Mouse (Mus musculus) forebrain, embryonic 11.5 days (tissue): Measurements from ENCODE around the gene Ankrd52. TPM values are rescaled to one million over a fixed set of nuclear protein-coding genes. Genes with fewer than 3 reads are reported as not detected.
A peak's percentile ranks its signal among the peaks of the same experiment; 100 is the strongest.

Experiments
- ATAC-seq: fragments of 200-750 bp; cut with Nextera tagmentation; replicated peaks from 2 replicates; pipeline ENCODE4 v1.8.0; 2017; ENCODE audit warnings: moderate TSS enrichment; ENCODE audit not compliant: low FRiP score
- DNase-seq: peaks from one replicate; pipeline ENCODE4 v3.0.0-alpha.2; 2017; ENCODE audit warnings: low spot score
- H3K27ac ChIP-seq: fragments of 300-500 bp; sonication (generic); 2 replicates; pipeline ENCODE4 v1.5.1; 2014; ENCODE audit warnings: low read depth, low read length
- H3K27me3 ChIP-seq: fragments of 300-500 bp; sonication (generic); 2 replicates; pipeline ENCODE4 v1.6.1; 2014; ENCODE audit warnings: mild to moderate bottlenecking, low read length, mixed read lengths; ENCODE audit not compliant: control insufficient read depth, insufficient read depth
- H3K36me3 ChIP-seq: fragments of 300-500 bp; sonication (generic); 2 replicates; pipeline ENCODE4 v1.6.1; 2014; ENCODE audit warnings: mild to moderate bottlenecking, low read length, moderate library complexity, mixed read lengths; ENCODE audit not compliant: control insufficient read depth, insufficient read depth
- H3K4me1 ChIP-seq: fragments of 300-500 bp; sonication (generic); replicated peaks from 2 replicates; pipeline ENCODE4 v1.6.1; 2014; ENCODE audit warnings: low read length, mixed read lengths; ENCODE audit not compliant: control insufficient read depth, insufficient read depth
- H3K4me2 ChIP-seq: fragments of 300-500 bp; sonication (generic); 2 replicates; pipeline ENCODE4 v1.6.1; 2014; ENCODE audit warnings: low read depth, mild to moderate bottlenecking, low read length, moderate library complexity, mixed read lengths; ENCODE audit not compliant: severe bottlenecking
- H3K4me3 ChIP-seq: fragments of 300-500 bp; sonication (generic); 2 replicates; pipeline ENCODE4 v1.5.1; 2014; ENCODE audit warnings: low read depth, low read length
- H3K9ac ChIP-seq: fragments of 300-500 bp; sonication (generic); 2 replicates; pipeline ENCODE4 v1.6.1; 2014; ENCODE audit warnings: low read length
- H3K9me3 ChIP-seq: fragments of 300-500 bp; sonication (generic); 2 replicates; pipeline ENCODE4 v1.6.1; 2016; ENCODE audit warnings: low read length, mixed read lengths; ENCODE audit not compliant: control insufficient read depth
- WGBS: fragments of 180-500 bp; shearing (Covaris S2); extraction: QIAGEN DNeasy Blood & Tissue Kit; methylation state at CpG from one replicate; pipeline ENCODE4 v1.1.7; 2014; 5-methylcytosine and 5-hydroxymethylcytosine counted together
- polyA plus RNA-seq: library from polyadenylated mRNA; unstranded; fragments of >200 nt; fragmentation: Nextera tagmentation; extraction: Ambion mirVana; gene quantifications from 2 replicates; pipeline ENCODE4 v1.2.1, GENCODE M21; 2014

Ankrd52 gene
- polyA plus RNA-seq, 1 experiment from 2014 or later = 13.3 TPM

- 87% methylated on average over 6 of the region's 6 CpGs for WGBS
- H3K27me3 ChIP-seq = no peaks in the 10 kb centered on the region
- no peak overlapping the region for H3K4me2 ChIP-seq
- H3K9ac ChIP-seq = no peak overlapping the region
- no peaks in the 10 kb centered on the region for H3K9me3 ChIP-seq
- no peaks in the 10 kb centered on the region for H3K36me3 ChIP-seq
- H3K4me1 ChIP-seq = peaks cover 6% of the 10 kb centered on the region; the same call in 1 of the 2 replicates
- no peak for DNase-seq
- H3K4me3 ChIP-seq = no peak overlapping the region
- ATAC-seq = no peak
- no peak overlapping the region for H3K27ac ChIP-seq
Observed at GRCm38 (mm10) chr10:128372989-128373748, 3.7 kb upstream of the Ankrd52 start.

- no peak overlapping the region for H3K27ac ChIP-seq
- H3K36me3 ChIP-seq = no peaks in the 10 kb centered on the region
- H3K9ac ChIP-seq = no peak overlapping the region
- no peak overlapping the region for H3K4me3 ChIP-seq
- no peaks in the 10 kb centered on the region for H3K27me3 ChIP-seq
- no peak for DNase-seq
- H3K4me1 ChIP-seq = peaks cover 12% of the 10 kb centered on the region; the same call in 1 of the 2 replicates
- no peak for ATAC-seq
- 72% methylated on average over 6 of the region's 6 CpGs for WGBS
- H3K4me2 ChIP-seq = no peak overlapping the region
- no peaks in the 10 kb centered on the region for H3K9me3 ChIP-seq
Observed at GRCm38 (mm10) chr10:128374393-128374792, 2.5 kb upstream of the Ankrd52 start.

GRCm38 (mm10) chr10:128376099-128376454 is 838 bp upstream of the Ankrd52 start:
- Histone ChIP-seq H3K4me2 (peak overlapping the region; percentile 79), H3K9ac (peak overlapping the region; percentile 92; the same call in 1 of the 2 replicates), H3K27me3 (no peaks in the 10 kb centered on the region), H3K4me3 (peak overlapping the region; percentile 67), H3K4me1 (peaks cover 12% of the 10 kb centered on the region; the same call in 1 of the 2 replicates), H3K27ac (peak overlapping the region; percentile 76), H3K9me3 (no peaks in the 10 kb centered on the region), H3K36me3 (no peaks in the 10 kb centered on the region)
- no peak for DNase-seq
- WGBS = 51% methylated on average over 4 of the region's 4 CpGs
- ATAC-seq = no peak

- Histone ChIP-seq H3K4me3 (peak overlapping the region; percentile 67), H3K4me2 (peak overlapping the region; percentile 79), H3K4me1 (peaks cover 12% of the 10 kb centered on the region; the same call in 1 of the 2 replicates), H3K9me3 (no peaks in the 10 kb centered on the region), H3K9ac (peak overlapping the region; percentile 92), H3K27me3 (no peaks in the 10 kb centered on the region), H3K27ac (peak overlapping the region; percentile 76), H3K36me3 (peaks cover 7% of the 10 kb centered on the region; the same call in 1 of the 2 replicates)
- ATAC-seq = peak; percentile 73
- DNase-seq = peak; percentile 83
- under 1% methylated on average over 28 of the region's 47 CpGs for WGBS
Observed at GRCm38 (mm10) chr10:128377222-128377939, 466 bp downstream of the Ankrd52 start.

GRCm38 (mm10) chr10:128377940-128378448 is 1.1 kb downstream of the Ankrd52 start:
- H3K36me3 ChIP-seq = peaks cover 13% of the 10 kb centered on the region; the same call in 1 of the 2 replicates
- ATAC-seq (no peak), DNase-seq (no peak)
- no peaks in the 10 kb centered on the region for H3K9me3 ChIP-seq
- 61% methylated on average over 14 of the region's 14 CpGs for WGBS
- H3K4me3 ChIP-seq = peak overlapping the region; percentile 67
- H3K4me2 ChIP-seq = peak overlapping the region; percentile 79
- no peaks in the 10 kb centered on the region for H3K27me3 ChIP-seq
- H3K4me1 ChIP-seq = peaks cover 12% of the 10 kb centered on the region; the same call in 1 of the 2 replicates
- H3K9ac ChIP-seq = peak overlapping the region; percentile 92
- peak overlapping the region; percentile 76; the same call in 1 of the 2 replicates for H3K27ac ChIP-seq

- DNase-seq = no peak
- WGBS = 83% methylated on average over 3 of the region's 3 CpGs
- no peak overlapping the region for H3K27ac ChIP-seq
- peak overlapping the region; percentile 67 for H3K4me3 ChIP-seq
- peak overlapping the region; percentile 92 for H3K9ac ChIP-seq
- no peaks in the 10 kb centered on the region for H3K27me3 ChIP-seq
- no peaks in the 10 kb centered on the region for H3K9me3 ChIP-seq
- H3K4me2 ChIP-seq = peak overlapping the region; percentile 79; the same call in 1 of the 2 replicates
- no peak for ATAC-seq
- peaks cover 12% of the 10 kb centered on the region; the same call in 1 of the 2 replicates for H3K4me1 ChIP-seq
- H3K36me3 ChIP-seq = peaks cover 14% of the 10 kb centered on the region; the same call in 1 of the 2 replicates
Observed at GRCm38 (mm10) chr10:128378462-128378861, 1.5 kb downstream of the Ankrd52 start.

- ATAC-seq (no peak), DNase-seq (no peak)
- H3K9me3 ChIP-seq = no peaks in the 10 kb centered on the region
- no peak overlapping the region for H3K27ac ChIP-seq
- WGBS = 98% methylated on average over 7 of the region's 7 CpGs
- H3K36me3 ChIP-seq = peaks cover 20% of the 10 kb centered on the region; the same call in 1 of the 2 replicates
- H3K4me3 ChIP-seq = no peak overlapping the region
- no peak overlapping the region for H3K9ac ChIP-seq
- peaks cover 12% of the 10 kb centered on the region; the same call in 1 of the 2 replicates for H3K4me1 ChIP-seq
- H3K27me3 ChIP-seq = no peaks in the 10 kb centered on the region
- H3K4me2 ChIP-seq = no peak overlapping the region
Observed at GRCm38 (mm10) chr10:128379260-128379659, 2.3 kb downstream of the Ankrd52 start.

- peaks cover 12% of the 10 kb centered on the region; the same call in 1 of the 2 replicates for H3K4me1 ChIP-seq
- H3K27me3 ChIP-seq = no peaks in the 10 kb centered on the region
- peaks cover 23% of the 10 kb centered on the region for H3K36me3 ChIP-seq
- WGBS = 90% methylated on average over 5 of the region's 5 CpGs
- H3K9me3 ChIP-seq = no peaks in the 10 kb centered on the region
- no peak overlapping the region for H3K27ac ChIP-seq
- DNase-seq (no peak), ATAC-seq (no peak)
- no peak overlapping the region for H3K9ac ChIP-seq
- no peak overlapping the region for H3K4me2 ChIP-seq
- H3K4me3 ChIP-seq = no peak overlapping the region
Observed at GRCm38 (mm10) chr10:128380565-128380964, 3.6 kb downstream of the Ankrd52 start.
